Mouse (Mus musculus): ENCODE results near the gene Itga1.

The Itga1 gene

GRCm38 (mm10) chr13:115096965-115097364 is 4.8 kb downstream of the Itga1 start:
- DNase-seq = no peak

DNA sequence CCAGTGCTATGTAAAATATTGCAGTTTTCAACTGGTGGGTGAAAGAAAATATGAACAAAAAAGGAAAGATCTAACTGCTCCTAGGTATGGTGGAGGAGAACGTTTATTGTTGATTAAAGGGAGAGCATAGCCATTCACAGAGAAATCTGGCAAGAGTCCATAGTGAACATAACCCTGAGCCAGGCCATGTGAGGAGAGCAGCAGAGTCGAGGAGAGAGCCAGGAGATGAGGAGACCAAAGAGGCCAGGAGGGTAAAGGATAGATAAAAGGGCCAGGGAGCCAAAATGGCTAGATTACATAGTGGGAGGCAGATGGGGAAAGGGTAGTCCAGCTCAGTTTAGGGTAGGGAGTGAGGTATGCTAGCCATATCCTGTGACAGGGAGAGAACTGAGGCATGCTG is 5.5 kb downstream of the Itga1 start:
- DNase-seq = no peak

DNA sequence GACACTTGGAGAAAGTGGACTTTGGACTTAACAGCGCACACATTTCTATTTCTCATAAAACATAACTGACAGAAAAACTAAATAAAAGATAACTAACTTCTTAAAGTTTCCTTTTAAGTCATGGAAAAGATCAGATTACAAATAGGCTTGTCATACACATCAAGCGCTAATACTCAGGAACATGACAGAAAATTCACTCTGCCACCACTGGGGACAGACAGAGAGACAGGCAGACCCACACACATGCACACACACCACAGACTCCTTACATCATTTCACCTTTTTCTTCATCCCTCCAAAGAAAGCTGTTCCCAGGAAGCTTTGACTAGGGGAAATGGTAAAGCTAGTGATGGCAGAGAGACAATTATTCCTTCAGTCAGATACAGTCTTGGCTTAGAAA is 6.4 kb downstream of the Itga1 start:
- no peak for DNase-seq

DNA sequence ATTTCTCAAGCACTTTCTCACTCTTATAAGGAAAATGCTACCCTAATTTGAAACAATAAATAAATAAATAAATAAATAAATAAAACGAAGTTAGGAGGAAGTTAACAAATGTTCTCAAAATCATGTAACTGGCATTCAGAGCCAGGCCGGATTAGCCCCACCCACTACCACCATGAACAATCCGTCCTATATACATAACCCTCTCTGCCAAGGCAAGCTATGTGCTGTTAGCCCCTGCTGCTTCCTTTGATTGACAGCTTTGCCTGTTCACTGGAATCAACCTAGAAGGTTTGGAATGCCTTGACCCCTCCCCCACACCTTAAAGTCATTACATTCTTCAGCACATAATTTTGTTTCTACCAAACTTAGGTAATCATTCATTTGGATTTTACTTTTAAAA is 10.3 kb downstream of the Itga1 start:
- no peak for DNase-seq

- DNase-seq = no peak
Observed at GRCm38 (mm10) chr13:115090977-115091445, 10.8 kb downstream of the Itga1 start.

DNA sequence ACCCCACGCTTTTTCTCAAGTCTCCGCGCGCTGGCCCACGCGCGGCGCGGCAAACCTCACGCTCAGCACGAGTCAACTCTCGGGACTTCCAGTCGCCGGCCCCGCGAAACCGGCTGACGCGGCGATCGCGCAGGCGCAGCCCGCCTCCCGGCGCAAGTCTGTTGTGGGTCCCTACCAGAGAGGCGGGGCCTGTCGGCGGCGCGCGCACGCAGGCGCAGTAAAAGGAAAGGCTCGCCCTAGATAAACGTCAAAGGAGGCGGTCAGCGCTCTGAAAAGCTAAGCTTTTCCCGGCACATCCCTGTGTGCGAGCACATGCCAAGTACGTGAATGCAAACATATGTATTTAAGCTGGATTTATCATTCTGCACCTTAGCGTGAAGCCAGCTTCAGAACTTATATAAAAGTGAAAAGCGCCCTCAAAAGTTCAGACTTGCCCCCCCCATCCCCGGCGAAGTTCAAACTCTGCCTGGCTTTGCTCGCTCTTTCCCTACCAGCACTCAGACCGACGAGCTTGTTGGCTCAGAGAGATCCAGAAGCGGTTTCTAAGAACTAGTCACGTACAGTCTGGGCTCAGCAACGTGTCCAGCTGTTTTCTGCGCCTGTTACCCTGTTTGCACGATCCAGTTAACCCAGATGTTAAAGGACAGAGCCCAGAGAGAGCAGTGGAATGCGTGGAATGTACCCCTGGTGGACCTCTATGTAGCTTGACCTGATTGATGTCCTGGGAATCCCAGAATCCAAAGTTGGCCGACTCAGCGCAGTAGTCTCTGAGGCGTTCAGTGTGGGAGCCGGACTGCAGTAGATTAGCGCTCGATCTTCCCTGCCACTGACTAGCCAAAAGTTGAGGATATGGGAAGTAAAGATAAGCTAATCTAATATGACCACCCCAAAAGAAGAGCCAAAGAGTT is 11.4 kb downstream of the Itga1 start, which contains the start of gene Pelo:
Gene Pelo, minus strand, starts transcription at position 118 of the 908 bp plus-strand sequence.
- peak; percentile 95 for DNase-seq

DNA sequence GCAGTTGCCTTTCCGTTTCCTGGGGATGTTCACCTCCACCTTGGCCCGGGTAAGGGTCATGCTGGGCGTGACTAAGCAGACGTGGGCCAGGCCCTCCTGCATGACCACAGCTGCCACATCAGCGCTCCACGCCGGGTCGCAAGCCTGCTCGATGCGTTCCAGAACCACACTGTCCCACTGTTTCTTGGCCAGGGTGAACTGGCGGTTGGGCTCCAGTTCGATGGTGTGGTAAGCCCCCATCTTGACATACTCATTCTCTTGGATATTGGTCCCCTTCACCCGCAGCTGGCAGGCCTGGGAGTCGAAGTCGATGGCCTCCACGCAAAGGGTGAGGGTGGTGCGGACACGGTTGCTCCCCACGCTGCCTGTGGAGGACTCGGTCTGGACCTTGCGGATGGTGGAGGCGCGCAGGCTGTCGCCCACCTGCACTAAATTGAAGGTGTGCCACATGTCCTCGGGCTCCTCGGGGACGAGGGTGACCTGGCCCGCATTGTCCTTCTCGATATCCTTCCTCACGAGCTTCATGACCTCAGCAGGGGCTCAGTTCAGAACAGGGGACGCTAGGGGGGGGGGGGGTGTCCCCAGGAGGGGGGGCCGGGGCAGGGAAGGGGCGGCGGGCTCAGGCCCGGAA is 12.3 kb downstream of the Itga1 start:
- DNase-seq = peak; percentile 21

GRCm38 (mm10) chr13:115089020-115089394 is 12.8 kb downstream of the Itga1 start:
- DNase-seq = no peak

- no peak for DNase-seq
Observed at GRCm38 (mm10) chr13:115085974-115086373, 15.8 kb downstream of the Itga1 start.

- no peak for DNase-seq
Observed at GRCm38 (mm10) chr13:115082339-115082738, 19.4 kb downstream of the Itga1 start.

GRCm38 (mm10) chr13:115079996-115080585 is 21.7 kb downstream of the Itga1 start:
- no peak for DNase-seq

DNA sequence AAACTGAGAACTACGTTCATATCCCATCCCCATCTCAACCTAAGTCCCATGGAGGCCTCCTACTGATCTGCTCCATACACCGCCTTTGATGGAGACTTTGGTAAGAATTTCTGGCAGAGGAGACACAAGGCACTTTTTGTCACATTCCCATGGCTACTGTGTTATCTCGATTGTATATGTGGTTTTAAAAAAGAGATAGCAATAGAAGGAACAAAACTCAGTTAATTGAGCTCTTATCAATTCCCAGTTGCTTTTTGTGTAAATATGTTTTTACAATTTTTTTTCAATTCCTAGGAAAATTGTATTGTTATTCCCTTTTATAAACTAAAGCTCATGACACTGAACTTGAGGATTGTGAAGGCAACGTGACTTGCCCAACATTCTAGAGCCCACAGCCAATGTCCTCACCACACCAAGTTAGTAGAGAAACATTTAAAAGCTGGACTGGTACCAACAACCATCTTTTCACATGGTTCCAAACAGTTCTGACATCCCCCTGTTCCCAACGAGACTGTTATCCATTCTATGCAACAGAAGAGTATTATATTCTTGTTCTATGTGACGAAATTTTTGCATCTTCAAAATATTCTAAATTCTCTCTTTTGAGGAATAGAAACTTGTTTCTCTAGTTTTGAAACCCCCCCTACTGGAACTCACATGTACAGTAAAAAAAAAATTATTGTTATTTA is 22.6 kb downstream of the Itga1 start:
- no peak for DNase-seq

DNA sequence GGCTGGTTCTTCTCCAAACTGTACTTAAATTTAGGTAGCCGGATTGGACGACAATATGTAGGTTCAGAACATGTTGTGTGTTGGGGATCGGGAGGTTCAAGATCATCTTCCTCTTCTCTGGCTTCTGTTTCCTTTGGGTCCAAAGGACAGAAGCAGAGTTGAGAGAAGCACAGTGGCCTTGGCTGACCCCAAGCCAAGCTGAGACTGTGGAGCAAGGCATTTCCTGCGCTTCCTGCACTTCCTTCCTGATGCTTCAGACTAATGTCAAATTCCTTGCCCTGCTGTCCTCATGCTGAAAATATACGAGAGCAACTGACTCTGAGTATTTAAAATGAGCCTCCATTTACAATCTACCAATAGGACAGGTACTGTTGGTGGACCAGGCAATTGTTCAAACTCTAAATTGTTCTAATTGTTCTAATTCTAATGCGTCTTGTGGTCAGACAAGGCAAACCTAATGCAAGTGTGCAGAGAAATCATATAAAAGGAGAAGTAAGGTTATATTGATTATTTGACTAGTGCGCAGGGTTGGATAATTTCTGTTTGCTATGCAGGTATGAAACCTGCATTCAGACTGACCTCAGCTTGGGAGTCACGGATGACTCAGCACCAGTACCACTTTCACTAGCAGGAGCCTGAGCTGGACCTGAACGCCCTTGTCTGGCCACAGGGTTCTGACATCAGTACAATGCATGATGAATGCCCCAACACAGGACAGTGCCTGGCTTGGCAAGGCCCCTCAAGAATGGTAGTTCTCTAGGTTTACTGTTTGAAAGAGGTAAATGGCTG is 24.2 kb downstream of the Itga1 start:
- no peak for DNase-seq

DNA sequence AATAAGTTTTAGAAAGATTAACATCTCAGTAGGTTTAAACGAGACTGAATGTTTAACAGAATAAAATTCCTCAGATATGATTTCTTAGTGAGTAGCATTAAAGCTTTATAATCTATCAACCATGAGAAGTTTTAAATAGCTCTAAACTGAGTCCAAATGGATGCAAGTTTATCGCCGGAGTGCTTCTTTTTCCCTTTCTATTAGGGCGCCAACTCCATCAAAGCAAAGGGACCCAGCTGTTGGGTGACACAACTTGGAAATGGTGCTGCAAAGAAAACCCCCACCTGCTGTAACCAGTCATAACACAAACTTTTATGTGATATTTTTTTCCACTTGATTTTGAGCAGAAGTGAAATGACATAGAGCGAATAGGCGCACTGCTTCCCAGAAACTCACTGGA is 29.4 kb downstream of the Itga1 start:
- DNase-seq = no peak

- no peak for DNase-seq
Observed at GRCm38 (mm10) chr13:115071431-115071830, 30.3 kb downstream of the Itga1 start.

- no peak for DNase-seq
Observed at GRCm38 (mm10) chr13:115067968-115068330, 33.8 kb downstream of the Itga1 start.

DNA sequence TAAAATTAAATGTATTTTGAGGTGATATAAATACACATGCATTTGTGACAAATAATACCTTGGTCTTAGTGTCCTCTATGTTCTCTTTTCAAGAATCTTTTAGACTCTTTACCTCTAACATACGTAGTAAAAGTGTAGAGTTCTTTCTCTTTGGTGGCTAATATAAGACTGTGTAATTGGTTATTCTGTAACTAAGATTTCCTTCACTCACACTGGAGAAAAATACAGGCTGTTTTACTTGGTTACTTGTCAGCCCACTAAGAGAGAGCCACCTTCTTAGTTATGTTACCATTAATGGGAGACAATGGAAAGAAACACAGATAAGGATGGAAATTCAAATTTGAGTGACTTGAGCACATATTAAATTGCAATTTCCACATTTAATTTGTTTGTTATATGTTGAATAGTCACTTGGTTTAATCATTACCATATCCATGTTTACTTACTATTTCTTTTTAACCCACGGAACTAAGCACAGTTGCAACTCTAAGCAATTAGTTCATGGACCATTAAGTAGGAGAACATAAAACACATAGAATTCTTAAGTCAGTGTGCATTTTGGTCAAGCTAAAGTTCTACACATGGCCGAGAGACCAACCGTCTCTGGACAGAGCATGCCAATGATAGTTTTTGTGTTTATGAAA is 34.3 kb downstream of the Itga1 start:
- DNase-seq = no peak

GRCm38 (mm10) chr13:115057555-115057954 is 44.2 kb downstream of the Itga1 start:
- DNase-seq = no peak

GRCm38 (mm10) chr13:115054783-115055182 is 47.0 kb downstream of the Itga1 start:
- no peak for DNase-seq

GRCm38 (mm10) chr13:115052568-115052967 is 49.2 kb downstream of the Itga1 start:
- no peak for DNase-seq

GRCm38 (mm10) chr13:115050660-115051559 is 50.9 kb downstream of the Itga1 start:
- DNase-seq = peak; percentile 13

All from right cerebral cortex, postnatal 14 days (tissue).